Mouse (Mus musculus): ENCODE results near the gene Mark4. TPM values are rescaled to one million over a fixed set of nuclear protein-coding genes. Genes with fewer than 3 reads are reported as not detected.
A peak's percentile ranks its signal among the peaks of the same experiment; 100 is the strongest.

Gene Mark4
- total and polyA plus RNA-seq, 2 experiments from 2014 or later = 21.0 to 47.1 TPM

DNA sequence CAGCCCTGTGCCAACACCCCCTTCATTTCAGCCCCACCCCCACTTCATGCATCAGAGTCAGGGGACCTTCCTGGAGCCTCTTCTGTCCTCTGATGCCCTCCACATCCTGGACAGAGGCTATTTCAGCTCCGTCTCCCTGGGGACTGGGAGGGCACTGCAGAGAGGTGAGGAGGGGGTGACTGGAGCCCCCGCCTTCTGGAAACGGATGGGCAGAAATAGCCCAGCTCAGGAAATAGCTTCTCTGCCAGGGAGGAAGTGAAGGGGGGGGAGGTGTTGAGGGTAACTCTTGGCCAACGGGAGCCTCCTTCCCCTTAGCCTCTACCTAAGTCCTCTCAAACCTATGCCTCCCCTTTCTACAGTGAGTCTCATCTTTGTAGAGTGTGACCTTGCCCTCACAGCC is 13.8 kb upstream of the Mark4 start:
- peaks cover 44% of the 10 kb centered on the region for H3K27me3 ChIP-seq (ENCODE audit: insufficient read depth, low read length)
- no peak for TF ChIP-seq CTCF (IDR thresholded peaks at IDR 0.05; ENCODE audit: low read depth)

DNA sequence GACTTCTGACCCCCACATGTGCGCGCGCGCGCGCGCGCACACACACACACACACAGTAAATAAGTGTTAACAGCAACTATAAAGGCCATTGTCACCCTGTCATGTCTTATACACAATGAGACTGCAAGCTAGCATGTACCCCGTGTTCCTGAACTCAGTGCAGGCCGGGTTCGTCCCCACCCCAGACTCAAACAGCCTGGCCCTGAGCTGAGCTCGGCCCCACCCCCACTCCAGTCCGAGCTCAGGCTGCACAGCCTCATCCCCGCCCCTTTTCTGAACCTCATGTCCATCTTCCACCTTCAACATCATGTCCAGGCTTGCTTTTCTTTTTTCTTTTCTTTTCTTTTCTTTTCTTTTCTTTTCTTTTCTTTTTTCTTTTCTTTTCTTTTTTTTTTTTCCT is 11.7 kb upstream of the Mark4 start:
- ATAC-seq = no peak
- no peaks in the 10 kb centered on the region for H3K4me1 ChIP-seq (ENCODE audit: insufficient read depth)
- H3K27me3 ChIP-seq (ENCODE audit: insufficient read depth, low read length) = peaks cover 41% of the 10 kb centered on the region
- H3K4me3 ChIP-seq (ENCODE audit: low read depth, low read length) = no peak overlapping the region
- no peaks in the 10 kb centered on the region for H3K9me3 ChIP-seq (ENCODE audit: low read length)
- H3K36me3 ChIP-seq (ENCODE audit: insufficient read depth) = no peaks in the 10 kb centered on the region
- no peak for DNase-seq
- no peak overlapping the region for H3K27ac ChIP-seq (ENCODE audit: low read depth, low read length)
- no peak for TF ChIP-seq CTCF (IDR thresholded peaks at IDR 0.05; ENCODE audit: low read depth)
- WGBS = 8% methylated on average over 14 of the region's 14 CpGs
- H3K4me2 ChIP-seq (ENCODE audit: low read depth) = no peak overlapping the region
- no peak overlapping the region for H3K9ac ChIP-seq

More for the DNA sequence above, 13.8 kb upstream of the Mark4 start:
- Histone ChIP-seq H3K4me2 (ENCODE audit: low read depth) (no peak overlapping the region), H3K27ac (ENCODE audit: low read depth, low read length) (no peak overlapping the region), H3K9ac (no peak overlapping the region), H3K4me1 (ENCODE audit: insufficient read depth) (no peaks in the 10 kb centered on the region), H3K4me3 (ENCODE audit: low read depth, low read length) (no peak overlapping the region), H3K36me3 (ENCODE audit: insufficient read depth) (no peaks in the 10 kb centered on the region), H3K9me3 (ENCODE audit: low read length) (no peaks in the 10 kb centered on the region)
- DNase-seq (no peak), ATAC-seq (no peak)
- WGBS = 40% methylated on average over 4 of the region's 4 CpGs

DNA sequence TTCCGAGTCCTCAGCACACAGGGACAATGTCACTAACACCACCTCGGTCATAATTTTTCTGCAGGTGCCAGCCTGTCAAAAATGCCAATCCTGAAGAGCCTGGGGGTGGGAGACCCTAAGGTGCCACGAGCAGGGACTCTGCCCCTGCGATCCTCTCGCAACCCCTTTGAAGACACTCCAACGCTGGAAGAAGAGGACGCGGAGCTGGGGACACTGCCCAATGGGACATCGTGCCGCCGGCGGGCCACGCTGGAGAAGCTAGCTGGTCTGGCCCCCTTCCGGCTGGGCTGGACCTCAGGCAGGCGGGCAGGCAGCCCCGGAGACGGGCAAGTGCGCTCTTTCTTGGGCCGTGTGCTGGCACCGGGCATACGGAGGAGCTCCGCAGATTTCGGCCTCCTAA is 10.8 kb upstream of the Mark4 start:
- DNase-seq (no peak), ATAC-seq (no peak)
- Histone ChIP-seq H3K9me3 (ENCODE audit: low read length) (no peaks in the 10 kb centered on the region), H3K36me3 (ENCODE audit: insufficient read depth) (no peaks in the 10 kb centered on the region), H3K4me2 (ENCODE audit: low read depth) (no peak overlapping the region), H3K4me1 (ENCODE audit: insufficient read depth) (no peaks in the 10 kb centered on the region), H3K9ac (no peak overlapping the region), H3K4me3 (ENCODE audit: low read depth, low read length) (no peak overlapping the region), H3K27me3 (ENCODE audit: insufficient read depth, low read length) (peaks cover 41% of the 10 kb centered on the region), H3K27ac (ENCODE audit: low read depth, low read length) (no peak overlapping the region)
- WGBS = 19% methylated on average over 23 of the region's 23 CpGs
- TF ChIP-seq CTCF (IDR thresholded peaks at IDR 0.05; ENCODE audit: low read depth) = no peak

DNA sequence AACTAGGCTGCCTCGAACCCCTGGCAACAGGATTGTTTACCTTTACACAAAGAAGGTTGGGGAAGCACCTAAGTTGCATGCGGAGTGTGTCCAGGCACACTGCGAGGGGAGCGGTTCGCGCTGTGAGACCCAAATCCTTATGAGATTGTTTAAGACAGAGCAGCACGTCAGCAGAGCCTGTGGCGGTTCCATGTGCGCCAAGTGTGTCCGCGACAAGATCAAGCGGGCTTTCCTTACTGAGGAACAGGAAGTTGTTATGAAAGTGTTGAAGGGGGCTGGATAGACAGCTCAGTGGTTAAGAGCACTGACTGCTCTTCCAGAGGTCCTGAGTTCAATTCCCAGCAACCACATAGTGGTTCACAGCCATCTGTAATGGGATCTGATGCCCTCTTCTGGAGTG is 9.7 kb upstream of the Mark4 start:
- Histone ChIP-seq H3K27me3 (ENCODE audit: insufficient read depth, low read length) (peaks cover 41% of the 10 kb centered on the region), H3K27ac (ENCODE audit: low read depth, low read length) (no peak overlapping the region), H3K4me1 (ENCODE audit: insufficient read depth) (no peaks in the 10 kb centered on the region), H3K36me3 (ENCODE audit: insufficient read depth) (no peaks in the 10 kb centered on the region), H3K4me2 (ENCODE audit: low read depth) (no peak overlapping the region), H3K9me3 (ENCODE audit: low read length) (no peaks in the 10 kb centered on the region), H3K4me3 (ENCODE audit: low read depth, low read length) (no peak overlapping the region), H3K9ac (no peak overlapping the region)
- ATAC-seq (no peak), DNase-seq (no peak)
- 67% methylated on average over 12 of the region's 12 CpGs for WGBS
- no peak for TF ChIP-seq CTCF (IDR thresholded peaks at IDR 0.05; ENCODE audit: low read depth)

DNA sequence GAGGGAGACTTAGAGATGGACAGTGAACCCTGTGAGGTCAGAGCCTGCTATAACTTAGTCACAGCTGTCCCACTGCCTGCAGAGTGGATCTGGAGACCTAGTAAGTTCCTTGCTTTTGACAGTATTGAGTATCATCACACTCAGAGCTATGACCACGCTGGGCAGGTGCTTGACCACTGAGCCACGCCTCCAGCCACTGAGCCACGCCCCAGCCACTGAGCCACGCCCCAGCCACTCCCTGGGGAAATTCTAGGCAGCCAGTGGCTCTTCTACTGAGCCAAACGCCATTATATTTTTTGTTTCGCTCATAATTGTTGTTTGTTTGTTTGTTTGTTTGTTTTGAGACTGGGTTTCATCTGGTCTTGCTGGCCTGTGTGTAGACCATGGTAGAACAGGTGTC is 9.0 kb upstream of the Mark4 start:
- WGBS = 51% methylated on average over 6 of the region's 6 CpGs
- Histone ChIP-seq H3K27ac (ENCODE audit: low read depth, low read length) (no peak overlapping the region), H3K9me3 (ENCODE audit: low read length) (no peaks in the 10 kb centered on the region), H3K4me2 (ENCODE audit: low read depth) (no peak overlapping the region), H3K27me3 (ENCODE audit: insufficient read depth, low read length) (peaks cover 36% of the 10 kb centered on the region), H3K36me3 (ENCODE audit: insufficient read depth) (no peaks in the 10 kb centered on the region), H3K4me1 (ENCODE audit: insufficient read depth) (no peaks in the 10 kb centered on the region), H3K4me3 (ENCODE audit: low read depth, low read length) (no peak overlapping the region), H3K9ac (no peak overlapping the region)
- no peak for TF ChIP-seq CTCF (IDR thresholded peaks at IDR 0.05; ENCODE audit: low read depth)
- DNase-seq = no peak
- ATAC-seq = no peak

DNA sequence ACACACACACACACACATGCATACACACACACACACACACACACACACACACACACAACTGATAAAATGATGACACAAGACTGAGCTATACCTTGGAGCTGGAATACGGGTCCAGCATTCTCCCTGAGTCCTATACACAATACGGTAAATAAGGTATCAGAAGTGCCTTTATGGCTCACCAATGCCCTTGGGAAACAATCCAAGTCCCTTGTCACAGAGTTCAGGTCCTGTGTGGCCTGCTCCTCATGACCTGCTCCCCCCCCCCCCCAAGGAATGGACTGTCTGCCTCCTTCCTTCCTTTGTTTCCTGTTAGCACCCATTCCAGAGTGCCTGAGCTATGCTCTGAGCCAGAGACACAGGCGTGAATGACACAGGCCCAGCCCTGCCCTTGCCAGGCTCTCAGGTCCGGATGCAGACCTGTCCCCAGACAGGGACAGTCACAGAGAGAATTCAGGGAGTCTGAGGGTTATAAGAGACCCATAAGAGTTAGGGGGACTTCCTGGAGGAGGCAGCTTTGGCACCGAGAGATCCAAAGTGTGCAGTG is 8.1 kb upstream of the Mark4 start:
- Histone ChIP-seq H3K36me3 (ENCODE audit: insufficient read depth) (no peaks in the 10 kb centered on the region), H3K4me2 (ENCODE audit: low read depth) (no peak overlapping the region), H3K4me3 (ENCODE audit: low read depth, low read length) (no peak overlapping the region), H3K4me1 (ENCODE audit: insufficient read depth) (no peaks in the 10 kb centered on the region), H3K27ac (ENCODE audit: low read depth, low read length) (no peak overlapping the region), H3K9me3 (ENCODE audit: low read length) (no peaks in the 10 kb centered on the region), H3K27me3 (ENCODE audit: insufficient read depth, low read length) (peaks cover 27% of the 10 kb centered on the region), H3K9ac (no peak overlapping the region)
- WGBS = 64% methylated on average over 5 of the region's 5 CpGs
- no peak for TF ChIP-seq CTCF (IDR thresholded peaks at IDR 0.05; ENCODE audit: low read depth)
- no peak for DNase-seq
- no peak for ATAC-seq

DNA sequence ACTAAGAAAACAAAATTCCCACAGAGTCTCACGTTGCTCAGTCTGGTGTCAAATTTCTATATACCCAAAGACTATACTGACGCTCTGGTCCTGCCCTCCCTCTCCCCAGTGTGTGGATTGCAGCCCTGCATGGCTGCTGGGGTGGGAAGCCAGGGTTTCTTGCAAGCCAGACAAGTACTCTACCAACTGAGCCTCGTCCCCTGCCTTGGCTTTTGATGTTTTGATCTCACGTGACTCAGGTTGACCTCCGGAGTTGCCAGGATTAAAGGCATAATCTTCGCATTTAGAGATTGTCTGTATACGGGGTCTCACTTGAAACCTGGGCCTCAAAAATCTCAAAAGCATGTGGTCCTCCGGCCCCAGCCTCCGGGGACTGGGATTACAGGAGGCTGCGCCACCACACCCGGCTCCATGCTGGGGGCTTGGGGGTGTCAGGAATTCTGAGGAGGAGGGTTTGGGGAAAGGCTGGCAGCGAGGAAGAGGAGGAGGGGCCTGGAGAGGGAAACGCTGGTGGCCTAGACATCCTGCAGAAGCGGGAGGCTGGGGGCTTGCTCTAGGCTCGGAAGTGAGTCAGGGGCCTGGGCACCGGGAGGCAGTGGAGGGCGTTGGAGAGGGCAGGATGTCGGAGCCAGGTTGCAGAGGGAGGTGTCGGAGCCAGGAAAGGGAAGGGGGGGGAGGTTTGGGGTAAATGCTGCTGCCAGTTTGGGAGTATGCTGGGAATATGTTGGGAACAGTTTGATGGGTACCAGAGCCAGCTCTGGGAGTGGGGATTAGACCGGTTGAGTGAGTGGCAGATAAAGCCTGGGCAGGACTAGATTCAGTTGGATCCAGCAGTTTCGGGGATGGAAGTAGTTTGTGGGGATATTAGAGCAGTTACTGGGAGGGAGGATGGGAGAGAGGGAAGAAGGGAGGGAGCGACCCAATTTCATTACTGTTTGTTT is 6.0 kb upstream of the Mark4 start:
- WGBS = 12% methylated on average over 22 of the region's 22 CpGs
- H3K4me1 ChIP-seq (ENCODE audit: insufficient read depth) = peaks cover 2% of the 10 kb centered on the region; the same call in 1 of the 2 replicates
- no peak overlapping the region for H3K4me3 ChIP-seq (ENCODE audit: low read depth, low read length)
- no peak for DNase-seq
- peaks cover 14% of the 10 kb centered on the region for H3K27me3 ChIP-seq (ENCODE audit: insufficient read depth, low read length)
- no peaks in the 10 kb centered on the region for H3K36me3 ChIP-seq (ENCODE audit: insufficient read depth)
- no peak overlapping the region for H3K27ac ChIP-seq (ENCODE audit: low read depth, low read length)
- no peak for TF ChIP-seq CTCF (IDR thresholded peaks at IDR 0.05; ENCODE audit: low read depth)
- H3K9me3 ChIP-seq (ENCODE audit: low read length) = no peaks in the 10 kb centered on the region
- ATAC-seq = peak; percentile 50; the same call in 1 of the 2 replicates
- 0 out of 2 replicates have a peak overlapping the region, but pooled peaks have one; percentile 3 for H3K9ac ChIP-seq
- H3K4me2 ChIP-seq (ENCODE audit: low read depth) = peak overlapping the region; percentile 17; the same call in 1 of the 2 replicates

Data from forebrain, postnatal 0 days (tissue).